Mouse (Mus musculus) ovary, adult 18-20 months (tissue): ENCODE data around the gene Atp1a1.
A peak's percentile ranks its signal among the peaks of the same experiment; 100 is the strongest.

Source experiments
- DNase-seq: peaks from one replicate; pipeline ENCODE4 v3.0.0; 2022; ENCODE audit warnings: low spot score, mixed read lengths

Atp1a1 gene

DNA sequence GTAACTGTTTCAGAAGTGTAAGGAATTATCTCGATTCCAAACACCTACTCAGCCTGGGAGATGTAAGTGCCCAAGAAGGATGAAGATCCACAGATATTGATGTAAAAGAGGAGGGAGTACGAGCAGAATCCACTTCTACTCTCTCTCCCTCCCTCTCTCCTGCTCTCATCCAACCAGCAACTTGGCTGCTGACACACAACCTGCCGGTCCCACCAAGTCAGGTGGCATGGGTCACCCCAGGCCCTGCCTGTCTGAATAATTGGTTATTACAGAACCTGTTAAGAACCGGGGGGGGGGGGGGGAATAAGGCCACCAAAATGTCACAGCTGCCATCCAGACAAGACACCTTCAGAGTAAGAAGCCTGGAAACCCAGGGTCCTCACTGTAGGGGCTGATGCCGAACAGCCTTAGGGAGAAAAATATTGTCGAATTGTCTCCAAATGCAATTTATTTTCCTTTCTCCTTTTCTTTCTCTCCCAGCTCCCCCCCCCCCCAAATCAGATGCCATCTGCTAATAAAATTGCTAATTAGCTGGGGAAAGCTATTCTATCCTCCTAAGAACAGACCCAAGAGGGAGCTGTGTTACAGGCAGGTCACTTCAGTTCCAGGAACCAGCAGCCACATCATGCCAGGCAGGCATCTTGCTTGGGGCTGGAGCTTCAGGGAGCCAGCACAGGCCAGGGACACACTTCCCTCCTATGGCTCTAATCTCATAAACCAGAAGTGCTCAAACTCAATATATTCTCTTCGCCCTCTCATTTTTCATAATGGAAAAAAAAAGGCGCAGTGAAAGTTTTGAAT lies 6.7 kb upstream of the Atp1a1 start:
- DNase-seq = no peak

DNA sequence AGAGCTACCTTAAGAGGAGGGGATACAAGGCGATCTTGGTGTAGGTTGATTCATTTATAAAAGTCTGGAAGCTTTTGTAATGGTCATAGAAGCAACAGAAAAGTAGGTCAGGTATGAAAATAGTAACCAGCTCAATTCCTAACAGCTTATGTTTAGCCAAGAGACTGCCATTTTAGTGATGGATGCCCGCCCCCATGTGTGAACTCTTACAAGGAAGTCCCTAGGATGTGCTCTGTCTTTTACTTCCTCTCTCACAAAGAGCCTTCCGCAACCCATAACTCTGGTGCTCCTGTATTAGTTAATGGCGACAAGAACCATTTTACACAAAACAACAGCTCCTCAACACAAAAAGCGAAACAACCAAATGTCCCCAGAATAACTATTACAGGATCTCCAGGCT lies 4.8 kb upstream of the Atp1a1 start:
- no peak for DNase-seq

DNA sequence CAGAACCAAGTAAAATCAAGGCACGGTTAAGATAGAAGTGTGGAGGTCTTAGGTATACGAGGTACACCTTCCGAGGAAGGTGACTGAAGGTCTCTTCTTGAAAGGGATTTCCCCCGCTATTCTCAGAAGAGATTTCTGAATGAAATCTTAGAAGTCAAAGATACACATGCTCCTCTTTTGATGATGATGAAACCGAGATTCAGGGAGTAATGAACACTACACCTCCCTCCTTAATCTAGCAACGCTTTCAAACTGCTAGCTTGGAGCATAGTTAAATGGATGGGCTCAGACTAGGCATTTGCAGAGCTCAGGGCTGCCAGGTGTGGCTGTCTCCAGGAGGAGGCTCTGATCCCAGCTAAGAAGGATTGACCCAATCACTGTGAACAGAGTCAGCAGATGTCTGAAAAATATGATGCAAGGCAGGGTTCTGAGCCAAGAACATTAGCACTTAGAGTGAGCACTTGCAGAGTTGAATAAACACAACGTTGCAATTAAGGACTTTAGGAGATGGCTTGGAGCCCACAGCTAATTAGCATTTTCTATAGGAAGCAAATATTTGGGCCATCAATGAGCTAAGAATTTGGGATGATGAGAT lies 2.5 kb upstream of the Atp1a1 start:
- DNase-seq = no peak

DNA sequence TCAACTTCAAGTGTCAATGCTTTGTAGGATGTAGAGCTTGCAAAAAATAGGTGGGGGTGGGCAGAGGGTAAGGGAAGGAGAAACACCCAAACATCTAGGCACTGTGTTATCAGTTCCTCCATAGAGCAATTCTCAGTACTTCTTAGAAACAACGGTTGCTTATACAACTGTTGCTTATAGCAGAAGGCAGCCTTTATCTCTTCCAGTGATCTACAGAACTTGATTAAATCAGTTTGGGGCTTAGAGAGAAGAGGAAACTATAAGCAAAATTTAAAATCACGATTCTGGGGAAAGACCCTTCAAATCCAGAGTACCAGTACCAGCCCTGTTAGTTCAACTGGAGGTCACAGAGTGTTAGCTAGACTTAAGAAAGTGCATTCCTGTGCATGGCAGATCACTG lies 1.2 kb upstream of the Atp1a1 start:
- DNase-seq = no peak

DNA sequence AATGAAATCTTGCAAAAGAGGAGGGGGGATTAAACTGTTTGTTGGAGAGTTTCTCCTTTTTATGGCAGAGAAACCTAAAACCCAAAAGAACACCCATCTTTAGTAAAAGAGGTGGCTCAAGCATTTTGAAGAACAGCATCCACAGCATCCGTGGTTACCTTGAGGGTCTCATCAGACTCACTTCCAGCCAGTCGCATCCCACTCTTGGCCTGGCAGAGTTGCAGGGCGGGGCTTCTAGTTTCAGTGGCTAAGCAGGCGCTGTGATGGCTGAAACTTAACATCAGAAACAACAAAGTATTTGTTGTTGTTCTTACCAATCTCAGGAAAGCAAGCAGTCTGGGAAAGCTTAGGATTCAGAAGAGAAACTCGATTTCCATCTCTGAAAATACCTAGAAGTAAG lies 807 bp upstream of the Atp1a1 start:
- DNase-seq = no peak

DNA sequence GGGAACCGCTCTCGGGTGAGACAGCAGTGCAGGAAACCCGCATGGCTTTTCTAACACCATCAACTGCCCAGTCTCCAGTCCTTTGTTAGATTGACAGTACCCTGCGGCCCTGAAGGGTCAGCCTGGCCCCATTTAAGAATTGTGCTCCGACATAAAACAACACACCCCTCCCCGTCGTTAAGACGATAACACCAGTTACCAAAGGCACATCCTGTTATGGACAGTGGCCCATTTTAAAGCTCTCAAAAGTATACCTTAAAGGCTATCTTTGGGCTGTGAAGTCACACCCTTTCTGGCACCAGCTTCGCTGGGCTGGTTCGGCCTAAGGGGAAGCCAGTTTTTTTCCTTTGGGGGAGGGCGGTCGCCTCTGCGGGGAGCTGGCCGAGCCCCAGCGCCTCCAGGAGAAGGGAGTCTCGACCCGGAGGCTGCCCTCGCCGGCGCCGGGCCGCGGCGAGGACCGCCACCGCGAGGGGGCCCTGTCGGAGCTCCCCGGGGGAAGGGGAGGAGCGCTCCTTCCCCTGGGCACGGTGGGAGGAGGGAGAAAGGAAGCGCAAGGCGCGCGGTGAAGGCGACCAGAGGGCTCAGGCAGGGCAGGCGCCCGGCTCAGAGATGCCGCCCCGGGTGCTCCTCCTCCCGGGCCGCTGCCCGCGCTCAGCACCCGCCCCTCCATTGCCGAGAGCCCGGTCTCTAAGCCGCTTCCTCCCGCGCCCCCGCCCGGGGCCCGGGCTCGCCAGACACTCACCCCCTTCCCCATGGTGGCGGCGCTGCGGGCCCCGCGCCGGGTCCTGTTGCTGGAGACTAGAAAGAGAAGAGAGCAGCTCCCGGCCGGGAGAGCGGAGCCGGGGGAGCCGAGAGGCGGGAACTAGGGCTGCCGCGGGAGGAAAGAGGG lies 579 bp downstream of the Atp1a1 start:
- peak; percentile 79 for DNase-seq

DNA sequence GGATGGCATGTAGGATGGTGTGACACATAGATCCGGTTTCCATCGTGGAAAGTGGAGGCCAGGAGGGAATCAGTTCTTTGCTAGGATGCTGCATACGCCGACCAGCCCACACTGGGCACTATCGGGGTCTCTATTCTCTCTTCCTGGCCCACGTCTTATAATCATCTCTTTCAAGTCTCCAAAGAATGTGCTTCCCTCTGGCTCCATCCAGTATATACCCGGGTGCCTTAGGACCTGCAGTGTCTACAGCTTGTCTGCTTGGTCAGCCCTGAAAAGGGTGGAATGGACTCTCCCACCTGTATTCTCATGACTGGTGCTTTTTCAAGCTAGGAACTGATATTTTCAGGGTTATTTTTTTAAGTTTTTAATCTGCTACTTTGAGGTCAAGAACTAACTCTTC lies 1.3 kb downstream of the Atp1a1 start:
- no peak for DNase-seq

DNA sequence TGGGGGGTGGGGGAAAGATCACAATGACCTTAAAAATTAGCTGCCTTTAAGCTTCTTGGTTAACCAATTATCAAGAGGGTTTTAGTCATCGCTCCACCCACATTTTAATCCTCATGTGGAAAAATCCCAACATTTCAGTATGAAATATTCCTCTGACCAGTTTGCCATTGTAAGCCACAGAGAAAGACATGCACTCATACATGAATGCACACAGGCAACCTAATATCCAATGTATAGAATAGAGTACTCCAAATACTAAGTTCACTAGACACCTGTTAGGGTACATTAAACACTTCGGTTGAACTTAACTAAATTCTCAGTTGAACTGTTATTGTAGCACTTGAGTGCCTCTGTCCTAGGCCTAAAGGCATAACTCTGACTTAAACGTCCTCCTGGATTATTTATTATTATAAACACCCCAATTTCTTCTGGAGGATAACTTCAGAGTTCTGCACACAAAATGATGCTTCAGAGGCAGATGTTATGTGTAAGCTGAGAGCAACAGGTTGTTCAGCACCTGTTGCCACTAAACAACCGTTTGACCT lies 1.9 kb downstream of the Atp1a1 start:
- no peak for DNase-seq

DNA sequence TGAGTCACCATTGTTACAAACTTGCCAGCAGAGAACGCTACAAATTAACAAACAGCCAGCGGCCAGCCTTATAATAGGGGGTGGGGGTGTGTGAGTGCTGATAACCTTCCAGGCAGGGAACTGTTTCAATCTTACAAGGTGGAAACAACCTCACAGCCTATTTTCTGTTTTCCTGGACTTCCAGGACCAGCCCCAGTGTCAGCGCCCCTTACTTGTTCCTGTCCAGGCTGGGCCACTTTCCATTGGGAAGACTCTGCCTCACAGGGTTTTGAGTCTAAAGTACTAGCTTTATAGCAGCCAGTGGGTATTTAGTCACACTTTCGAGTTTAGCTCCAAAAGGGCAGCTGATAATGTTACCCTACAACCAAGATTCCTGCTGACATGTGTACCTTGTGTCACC lies 2.8 kb downstream of the Atp1a1 start:
- no peak for DNase-seq

DNA sequence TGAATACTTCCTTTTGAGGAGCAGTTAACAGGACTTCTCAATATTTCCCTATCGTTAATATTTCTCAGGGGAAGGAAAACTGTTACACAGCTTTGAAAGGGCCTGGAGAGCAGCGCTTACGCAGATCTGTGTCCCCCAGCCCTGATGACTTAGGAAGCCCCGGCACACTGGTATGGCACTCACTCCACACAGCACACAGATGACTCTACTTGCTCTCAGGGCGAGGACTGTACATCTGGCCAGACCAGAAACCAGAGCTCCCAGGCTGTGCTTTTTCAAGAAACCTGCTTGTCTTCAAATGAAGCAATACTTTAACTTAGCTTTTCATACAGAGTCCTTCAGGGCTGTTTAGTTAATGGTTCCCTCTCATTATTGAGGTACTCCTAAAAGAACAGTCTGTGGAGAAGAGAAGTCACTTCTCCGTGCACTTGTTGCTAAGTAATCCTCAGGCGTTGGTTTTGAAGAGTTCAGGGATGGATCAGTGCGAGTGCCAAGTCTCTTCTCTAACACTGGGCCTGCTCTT lies 3.4 kb downstream of the Atp1a1 start:
- no peak for DNase-seq

DNA sequence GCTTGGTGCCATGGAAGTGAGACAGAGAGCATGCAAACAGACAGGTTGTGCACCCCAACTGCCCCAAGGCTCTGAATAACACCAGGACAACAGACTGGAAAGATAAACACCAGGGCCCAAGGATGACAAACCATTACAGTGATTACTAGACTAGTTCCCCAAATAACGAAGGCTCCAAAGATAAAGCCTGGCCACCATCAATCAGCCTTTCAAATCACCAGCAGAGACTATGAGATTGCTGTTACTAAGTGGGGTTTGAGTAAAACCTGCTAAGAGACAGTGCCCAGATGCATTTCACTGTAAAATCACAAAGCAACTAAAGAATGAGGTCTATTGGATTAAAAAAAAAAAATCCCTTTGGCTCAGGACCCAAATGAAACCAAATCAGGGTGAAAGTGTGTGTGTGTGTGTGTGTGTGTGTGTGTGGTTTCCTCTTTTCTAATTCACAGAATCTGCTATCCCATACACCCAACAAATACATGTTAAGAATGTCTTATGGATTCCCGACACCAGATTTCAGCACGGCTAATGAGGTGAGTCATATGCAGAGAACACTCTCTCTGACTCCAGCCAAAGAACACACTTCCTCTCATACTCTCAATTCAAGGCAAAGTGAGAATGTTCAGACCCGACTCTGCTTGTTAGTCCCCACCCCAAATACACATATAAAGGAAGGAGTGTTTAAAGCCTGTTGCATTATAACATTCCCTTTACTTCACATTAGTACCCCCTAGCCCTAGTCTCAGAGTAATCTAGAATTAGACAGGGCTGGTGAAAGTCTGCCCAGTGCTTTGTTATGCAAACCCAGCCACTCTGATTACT lies 4.4 kb downstream of the Atp1a1 start:
- DNase-seq = no peak

DNA sequence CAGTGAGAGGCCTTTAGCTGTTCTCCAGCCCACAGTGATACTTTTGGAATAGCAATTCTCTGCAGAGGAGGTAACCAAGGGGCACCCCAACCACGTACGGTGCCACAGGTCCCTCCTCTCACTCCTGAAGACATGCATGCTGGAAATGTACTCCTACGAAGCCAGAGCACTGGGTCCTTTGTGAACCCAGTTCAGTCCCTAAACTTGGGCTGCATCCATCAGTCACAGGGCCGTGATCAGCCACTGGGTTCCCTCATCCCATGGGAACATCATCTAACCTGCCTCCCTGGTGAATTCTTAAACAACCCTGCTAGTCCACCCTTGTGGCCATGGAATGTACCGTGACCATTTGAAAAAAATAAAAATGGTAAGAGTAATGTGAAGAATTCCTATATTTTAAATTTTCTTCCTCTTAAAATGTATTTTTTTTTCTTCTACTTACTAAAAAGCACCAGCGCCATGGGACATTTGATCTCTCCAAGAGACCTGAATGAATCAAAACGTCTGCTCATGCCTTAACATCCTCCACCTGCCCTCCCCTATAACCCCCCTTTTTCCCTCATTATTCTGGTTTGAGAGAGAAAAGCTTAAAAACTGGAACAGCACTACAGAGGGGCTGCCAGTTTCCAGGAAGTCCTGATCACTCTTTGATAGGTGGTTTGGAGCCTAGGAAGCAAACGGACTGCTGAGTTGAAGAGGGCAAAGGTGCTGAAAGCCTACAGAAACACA lies 5.1 kb downstream of the Atp1a1 start:
- no peak for DNase-seq

DNA sequence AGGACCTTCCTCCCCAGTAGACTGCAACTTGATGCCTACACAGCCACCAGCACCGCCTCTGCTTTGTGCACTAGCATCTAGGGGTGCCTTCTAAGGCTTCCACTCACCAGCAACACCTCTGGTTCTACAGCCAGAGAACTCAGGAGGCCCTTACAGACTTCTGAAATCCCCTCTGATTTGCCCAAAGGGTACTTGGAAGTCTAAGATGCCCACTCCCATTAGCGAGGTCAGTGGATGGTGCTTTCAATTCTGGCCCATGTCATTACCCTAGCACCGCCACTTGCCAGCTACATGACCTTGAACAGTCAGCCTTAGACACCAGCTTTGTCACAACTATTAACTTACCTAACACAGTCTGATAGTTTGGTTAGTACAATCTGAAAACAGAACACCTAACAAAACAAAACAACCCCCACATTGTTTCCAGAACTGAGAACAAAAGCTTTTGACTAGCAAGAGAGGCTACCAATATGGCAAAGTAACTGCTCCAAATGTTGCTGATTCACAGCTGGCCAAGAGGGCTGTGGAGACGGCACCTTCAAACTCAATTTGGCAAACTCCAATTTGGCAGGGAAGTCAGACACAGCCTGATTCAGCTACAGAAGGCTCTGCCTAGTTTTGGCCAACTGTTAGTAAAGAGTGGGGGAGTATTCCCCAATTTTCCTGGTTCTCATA lies 6.1 kb downstream of the Atp1a1 start:
- no peak for DNase-seq

DNA sequence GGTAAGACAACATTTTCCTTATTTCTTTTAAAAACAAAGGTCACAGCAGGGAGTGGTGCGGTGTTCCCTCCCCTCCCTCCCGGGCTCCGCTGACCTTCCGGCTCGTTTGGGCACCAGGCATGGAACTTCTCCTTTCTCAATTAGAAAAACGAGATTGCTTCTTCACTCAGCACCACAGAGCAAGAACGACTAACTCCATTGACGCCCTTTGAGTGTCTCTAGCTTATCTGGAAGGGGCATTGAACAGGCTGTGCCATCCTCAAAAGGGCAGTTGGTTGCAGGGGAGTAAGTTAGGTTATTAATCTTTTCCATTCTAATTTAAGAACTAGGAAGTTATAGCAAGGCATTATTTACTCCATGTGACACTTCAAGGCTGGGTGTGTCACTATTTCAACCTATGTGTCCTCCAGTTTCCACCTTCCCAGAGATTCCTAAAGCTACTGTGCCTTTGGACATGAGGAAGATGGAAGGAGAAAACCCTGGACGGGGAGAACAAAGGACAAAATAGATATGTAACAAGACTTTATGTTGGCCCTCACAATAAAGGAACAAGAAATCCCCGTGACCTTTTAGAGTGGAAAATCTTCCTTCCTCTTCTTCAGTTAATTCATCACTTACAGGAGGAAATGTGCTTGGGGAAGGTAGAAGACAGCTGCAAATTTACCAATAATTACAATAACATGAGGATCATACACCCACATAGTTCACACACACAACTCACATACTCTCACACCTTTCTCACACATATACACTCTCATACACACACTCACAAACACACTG lies 7.0 kb downstream of the Atp1a1 start:
- DNase-seq = no peak

DNA sequence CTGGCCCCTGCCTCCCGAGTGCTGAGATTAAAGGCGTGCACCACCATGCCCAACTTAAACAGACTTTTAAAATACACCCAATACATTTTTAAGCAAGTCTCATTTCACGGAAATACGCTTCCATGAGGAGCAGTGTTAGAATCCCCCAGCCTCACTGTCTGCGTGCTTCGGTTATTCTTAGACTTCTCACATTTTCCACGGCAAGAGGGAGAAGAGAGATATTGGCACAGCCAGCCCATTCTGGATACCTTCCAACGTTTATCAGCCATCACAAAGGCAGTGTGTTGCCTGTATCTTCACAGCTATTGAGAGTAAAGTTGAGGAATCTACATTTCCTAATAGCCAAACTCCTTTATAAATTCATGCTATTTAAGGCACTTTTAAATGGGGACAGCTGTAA lies 7.8 kb downstream of the Atp1a1 start:
- peak; percentile 52 for DNase-seq

DNA sequence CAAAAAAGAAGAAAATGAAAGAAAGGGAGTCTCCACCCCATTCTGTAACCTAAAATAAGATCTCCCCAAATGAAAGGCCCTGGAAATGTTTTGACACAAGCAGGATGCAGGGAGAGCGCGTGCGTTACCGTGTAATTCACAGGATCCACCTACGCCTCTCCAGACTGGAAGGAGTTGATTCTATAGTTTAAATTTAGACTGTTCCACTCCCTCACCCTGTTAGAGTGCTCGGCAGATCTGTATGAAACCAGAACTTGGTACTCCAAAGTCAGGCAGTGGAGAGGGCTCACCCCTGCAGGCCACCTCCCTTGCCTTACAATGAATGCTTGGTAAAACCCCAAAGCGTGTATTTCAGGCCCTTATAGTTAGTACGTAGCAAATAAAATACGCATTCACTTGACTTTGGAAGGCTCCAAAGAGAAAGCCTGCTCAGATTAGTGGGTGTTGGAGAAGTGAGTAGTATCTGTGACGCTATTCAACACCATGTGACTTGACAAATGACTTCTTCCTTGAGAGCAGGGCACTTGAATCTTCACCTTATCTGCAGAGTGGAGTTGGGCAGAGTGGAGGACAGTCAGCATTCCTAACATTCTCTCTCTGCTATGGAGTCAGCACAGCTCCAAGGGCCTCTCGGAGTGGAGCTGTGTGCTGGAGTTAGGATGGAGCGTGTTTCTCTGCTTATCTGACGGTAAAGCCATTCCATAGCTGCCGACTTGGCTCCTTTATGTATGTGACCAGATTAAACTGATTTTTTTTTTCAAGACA lies 8.4 kb downstream of the Atp1a1 start:
- DNase-seq = no peak

DNA sequence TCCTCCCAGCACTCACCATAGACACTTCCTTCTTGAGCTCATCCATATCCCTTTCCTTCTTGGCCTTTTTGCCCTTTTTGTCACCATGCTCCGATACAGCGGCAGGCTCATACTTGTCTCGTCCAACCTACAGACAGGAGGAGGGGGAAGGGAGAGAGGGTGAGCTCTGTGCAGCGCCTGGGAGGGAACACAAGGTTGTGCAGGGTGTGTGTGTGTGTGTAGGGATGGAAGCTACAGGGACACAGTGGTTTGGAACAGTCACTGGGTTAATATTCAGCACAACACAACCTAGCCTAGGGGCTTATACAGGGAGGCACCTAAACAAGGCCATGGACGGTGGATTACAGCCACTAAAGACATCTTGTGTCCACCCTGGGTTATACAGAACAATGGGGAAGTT lies 9.5 kb downstream of the Atp1a1 start:
- DNase-seq = no peak

DNA sequence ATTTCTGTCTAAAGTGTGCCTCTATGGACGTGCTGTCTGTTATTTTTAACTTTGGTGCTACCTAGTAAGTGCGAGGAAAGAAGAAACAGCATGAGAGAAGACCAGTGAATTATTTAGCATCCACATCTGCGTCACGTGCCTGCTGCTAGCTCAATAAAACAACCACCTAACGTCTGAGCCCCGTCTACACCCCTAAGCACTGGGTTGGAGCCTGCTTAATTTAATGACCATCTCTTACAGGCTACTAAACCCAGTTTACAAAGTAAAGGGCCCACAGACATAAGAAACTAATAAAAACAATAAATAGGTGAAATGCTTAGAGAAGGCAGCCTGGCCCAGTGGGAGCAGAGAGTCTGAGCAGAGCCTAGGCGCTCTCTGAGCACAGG lies 11.2 kb downstream of the Atp1a1 start:
- DNase-seq = no peak
